Mouse (Mus musculus): ENCODE measurements at regions not wholly inside any gene's neighbourhood (a gene's known extent, or its start where the extent isn't known, plus 50 kb on each side); places are given as distances from the start of the nearest gene placed in this dataset.
A peak's percentile ranks its signal among the peaks of the same experiment; 100 is the strongest.

- Histone ChIP-seq H3K9ac (ENCODE audit: low read length) (no peak overlapping the region), H3K27ac (ENCODE audit: low read depth, low read length) (no peak overlapping the region), H3K4me1 (ENCODE audit: control insufficient read depth, insufficient read depth, low read length) (no peaks in the 10 kb centered on the region), H3K4me3 (ENCODE audit: low read depth, low read length) (no peak overlapping the region), H3K36me3 (ENCODE audit: control insufficient read depth, insufficient read depth, low read length) (no peaks in the 10 kb centered on the region), H3K4me2 (ENCODE audit: low read length) (no peak overlapping the region), H3K9me3 (replicated peaks; ENCODE audit: control insufficient read depth, low read length) (0 out of 2 replicates have a peak, but pooled peaks cover 4% of the 10 kb centered on the region), H3K27me3 (replicated peaks; ENCODE audit: control insufficient read depth, insufficient read depth, low read length) (no peaks in the 10 kb centered on the region)
- 88% methylated on average over 2 of the region's 2 CpGs for WGBS
- ATAC-seq (no peak), DNase-seq (ENCODE audit: low spot score) (no peak)
These were observed 107.3 kb upstream of the 4930583I09Rik start for GRCm38 (mm10) chr17:64943213-64943612.

GRCm38 (mm10) chr17:64941555-64941954 is 105.7 kb upstream of the 4930583I09Rik start:
- no peak for DNase-seq (ENCODE audit: low spot score)
- ATAC-seq: no peak
- Histone ChIP-seq H3K4me1 (ENCODE audit: control insufficient read depth, insufficient read depth, low read length) (no peaks in the 10 kb centered on the region), H3K27ac (ENCODE audit: low read depth, low read length) (no peak overlapping the region), H3K9me3 (replicated peaks; ENCODE audit: control insufficient read depth, low read length) (0 out of 2 replicates have a peak, but pooled peaks cover 4% of the 10 kb centered on the region), H3K9ac (ENCODE audit: low read length) (no peak overlapping the region), H3K4me3 (ENCODE audit: low read depth, low read length) (no peak overlapping the region), H3K4me2 (ENCODE audit: low read length) (no peak overlapping the region), H3K36me3 (ENCODE audit: control insufficient read depth, insufficient read depth, low read length) (no peaks in the 10 kb centered on the region), H3K27me3 (replicated peaks; ENCODE audit: control insufficient read depth, insufficient read depth, low read length) (no peaks in the 10 kb centered on the region)
- 92% methylated on average over 6 of the region's 6 CpGs for WGBS

- H3K4me3 ChIP-seq (ENCODE audit: low read depth, low read length): no peak overlapping the region
These were observed 99.8 kb upstream of the 4930583I09Rik start for GRCm38 (mm10) chr17:64935683-64936082.

GRCm38 (mm10) chr17:64934411-64934810 is 98.5 kb upstream of the 4930583I09Rik start:
- 87% methylated on average over 1 of the region's 1 CpGs for WGBS
- Histone ChIP-seq H3K4me3 (ENCODE audit: low read depth, low read length) (no peak overlapping the region), H3K27me3 (replicated peaks; ENCODE audit: control insufficient read depth, insufficient read depth, low read length) (no peaks in the 10 kb centered on the region), H3K36me3 (ENCODE audit: control insufficient read depth, insufficient read depth, low read length) (no peaks in the 10 kb centered on the region), H3K4me2 (ENCODE audit: low read length) (no peak overlapping the region), H3K4me1 (ENCODE audit: control insufficient read depth, insufficient read depth, low read length) (no peaks in the 10 kb centered on the region), H3K9me3 (replicated peaks; ENCODE audit: control insufficient read depth, low read length) (0 out of 2 replicates have a peak, but pooled peaks cover 4% of the 10 kb centered on the region), H3K27ac (ENCODE audit: low read depth, low read length) (no peak overlapping the region), H3K9ac (ENCODE audit: low read length) (no peak overlapping the region)
- DNase-seq (ENCODE audit: low spot score) (no peak), ATAC-seq (no peak)

More at GRCm38 (mm10) chr17:64935683-64936082, 99.8 kb upstream of the 4930583I09Rik start:
- H3K27me3 ChIP-seq (replicated peaks; ENCODE audit: control insufficient read depth, insufficient read depth, low read length): no peaks in the 10 kb centered on the region
- ATAC-seq: no peak
- 90% methylated on average over 4 of the region's 4 CpGs for WGBS
- H3K9me3 ChIP-seq (replicated peaks; ENCODE audit: control insufficient read depth, low read length): 0 out of 2 replicates have a peak, but pooled peaks cover 4% of the 10 kb centered on the region
- H3K27ac ChIP-seq (ENCODE audit: low read depth, low read length): no peak overlapping the region
- no peak overlapping the region for H3K9ac ChIP-seq (ENCODE audit: low read length)
- H3K36me3 ChIP-seq (ENCODE audit: control insufficient read depth, insufficient read depth, low read length): no peaks in the 10 kb centered on the region
- no peak for DNase-seq (ENCODE audit: low spot score)
- H3K4me2 ChIP-seq (ENCODE audit: low read length): no peak overlapping the region
- no peaks in the 10 kb centered on the region for H3K4me1 ChIP-seq (ENCODE audit: control insufficient read depth, insufficient read depth, low read length)

GRCm38 (mm10) chr17:64930816-64931428 is 95.1 kb upstream of the 4930583I09Rik start:
- ATAC-seq (0 out of 2 replicates have a peak, but pooled peaks have one; percentile 37), DNase-seq (ENCODE audit: low spot score) (peak; percentile 39)
- no peaks in the 10 kb centered on the region for H3K27me3 ChIP-seq (replicated peaks; ENCODE audit: control insufficient read depth, insufficient read depth, low read length)
- no peaks in the 10 kb centered on the region for H3K9me3 ChIP-seq (replicated peaks; ENCODE audit: control insufficient read depth, low read length)
- H3K4me1 ChIP-seq (ENCODE audit: control insufficient read depth, insufficient read depth, low read length): no peaks in the 10 kb centered on the region
- H3K27ac ChIP-seq (ENCODE audit: low read depth, low read length): no peak overlapping the region
- WGBS: 24% methylated on average over 7 of the region's 7 CpGs
- H3K36me3 ChIP-seq (ENCODE audit: control insufficient read depth, insufficient read depth, low read length): no peaks in the 10 kb centered on the region
- H3K9ac ChIP-seq (ENCODE audit: low read length): no peak overlapping the region
- H3K4me2 ChIP-seq (ENCODE audit: low read length): no peak overlapping the region
- no peak overlapping the region for H3K4me3 ChIP-seq (ENCODE audit: low read depth, low read length)

- Histone ChIP-seq H3K27me3 (replicated peaks; ENCODE audit: control insufficient read depth, insufficient read depth, low read length) (no peaks in the 10 kb centered on the region), H3K4me2 (ENCODE audit: low read length) (no peak overlapping the region), H3K9me3 (replicated peaks; ENCODE audit: control insufficient read depth, low read length) (no peaks in the 10 kb centered on the region), H3K36me3 (ENCODE audit: control insufficient read depth, insufficient read depth, low read length) (no peaks in the 10 kb centered on the region), H3K9ac (ENCODE audit: low read length) (no peak overlapping the region), H3K4me1 (ENCODE audit: control insufficient read depth, insufficient read depth, low read length) (peaks cover 24% of the 10 kb centered on the region), H3K4me3 (ENCODE audit: low read depth, low read length) (no peak overlapping the region), H3K27ac (ENCODE audit: low read depth, low read length) (no peak overlapping the region)
- ATAC-seq (peak; percentile 16; the same call in 1 of the 2 replicates), DNase-seq (ENCODE audit: low spot score) (peak; percentile 57)
- WGBS: 67% methylated on average over 5 of the region's 5 CpGs
These were observed 87.9 kb upstream of the 4930583I09Rik start for GRCm38 (mm10) chr17:64923762-64924161.

- Histone ChIP-seq H3K9ac (ENCODE audit: low read length) (no peak overlapping the region), H3K27ac (ENCODE audit: low read depth, low read length) (no peak overlapping the region), H3K9me3 (replicated peaks; ENCODE audit: control insufficient read depth, low read length) (no peaks in the 10 kb centered on the region), H3K36me3 (ENCODE audit: control insufficient read depth, insufficient read depth, low read length) (no peaks in the 10 kb centered on the region), H3K4me3 (ENCODE audit: low read depth, low read length) (no peak overlapping the region), H3K4me2 (ENCODE audit: low read length) (no peak overlapping the region), H3K27me3 (replicated peaks; ENCODE audit: control insufficient read depth, insufficient read depth, low read length) (no peaks in the 10 kb centered on the region), H3K4me1 (ENCODE audit: control insufficient read depth, insufficient read depth, low read length) (peaks cover 24% of the 10 kb centered on the region)
- peak; percentile 60; the same call in 1 of the 2 replicates for ATAC-seq
- DNase-seq (ENCODE audit: low spot score): peak; percentile 76
- WGBS: 58% methylated on average over 4 of the region's 4 CpGs
These were observed 86.4 kb upstream of the 4930583I09Rik start for GRCm38 (mm10) chr17:64922235-64922634.

GRCm38 (mm10) chr17:64920236-64920635 is 84.4 kb upstream of the 4930583I09Rik start:
- DNase-seq (ENCODE audit: low spot score) (no peak), ATAC-seq (no peak)
- H3K4me2 ChIP-seq (ENCODE audit: low read length): no peak overlapping the region
- H3K36me3 ChIP-seq (ENCODE audit: control insufficient read depth, insufficient read depth, low read length): no peaks in the 10 kb centered on the region
- 86% methylated on average over 2 of the region's 2 CpGs for WGBS
- peaks cover 32% of the 10 kb centered on the region for H3K4me1 ChIP-seq (ENCODE audit: control insufficient read depth, insufficient read depth, low read length)
- no peaks in the 10 kb centered on the region for H3K27me3 ChIP-seq (replicated peaks; ENCODE audit: control insufficient read depth, insufficient read depth, low read length)
- no peak overlapping the region for H3K27ac ChIP-seq (ENCODE audit: low read depth, low read length)
- no peak overlapping the region for H3K4me3 ChIP-seq (ENCODE audit: low read depth, low read length)
- no peaks in the 10 kb centered on the region for H3K9me3 ChIP-seq (replicated peaks; ENCODE audit: control insufficient read depth, low read length)
- no peak overlapping the region for H3K9ac ChIP-seq (ENCODE audit: low read length)

GRCm38 (mm10) chr17:64917830-64918229 is 82.0 kb upstream of the 4930583I09Rik start:
- Histone ChIP-seq H3K4me3 (ENCODE audit: low read depth, low read length) (no peak overlapping the region), H3K27ac (ENCODE audit: low read depth, low read length) (no peak overlapping the region), H3K9me3 (replicated peaks; ENCODE audit: control insufficient read depth, low read length) (no peaks in the 10 kb centered on the region), H3K27me3 (replicated peaks; ENCODE audit: control insufficient read depth, insufficient read depth, low read length) (no peaks in the 10 kb centered on the region), H3K4me2 (ENCODE audit: low read length) (no peak overlapping the region), H3K4me1 (ENCODE audit: control insufficient read depth, insufficient read depth, low read length) (peaks cover 31% of the 10 kb centered on the region), H3K9ac (ENCODE audit: low read length) (no peak overlapping the region), H3K36me3 (ENCODE audit: control insufficient read depth, insufficient read depth, low read length) (no peaks in the 10 kb centered on the region)
- ATAC-seq (no peak), DNase-seq (ENCODE audit: low spot score) (no peak)
- WGBS: 82% methylated on average over 4 of the region's 4 CpGs
